Mouse (Mus musculus) left cerebral cortex, adult 2 months (tissue): Measurements from ENCODE around the gene Tmem104. TPM values are rescaled to one million over a fixed set of nuclear protein-coding genes. Genes with fewer than 3 reads are reported as not detected.

Experiments
- DNase-seq, 2 experiments: peaks; one replicate each; pipeline ENCODE4 v3.0.0; 2021 to 2022; ENCODE audit warnings: low spot score in 2 of 2, mixed read lengths in 1 of 2; ENCODE audit errors: extremely low spot score in 1 of 2
- H3K27ac ChIP-seq: fragments of 200-600 bp; 2 replicates; pipeline ENCODE4 v1.8.1; 2022
- H3K4me3 ChIP-seq: fragments of 200-600 bp; 2 replicates; pipeline ENCODE4 v1.8.1; 2022
- CTCF ChIP-seq: fragments of 200-600 bp; IDR thresholded peaks from 2 replicates; pipeline ENCODE4 v1.8.1; 2022; ENCODE audit warnings: antibody characterized with exemption, mild to moderate bottlenecking, moderate library complexity
- intact Hi-C: fragments of 180-260 bp; cut with DNase I; formaldehyde crosslinking; loops from one replicate; pipeline ENCODE4 v1.15.1; 2025
- total RNA-seq, 2 experiments: library from RNA; stranded (reverse); gene quantifications; 2 replicates each; pipeline ENCODE4 v1.2.3; 2021

The Tmem104 gene
- total RNA-seq, 2 experiments from 2014 or later = 16.2 to 16.8 TPM

GRCm38 (mm10) chr11:115236570-115236969 is 49.3 kb downstream of the Tmem104 start:
- no peak overlapping the region for H3K27ac ChIP-seq
- TF ChIP-seq CTCF = no peak
- intact Hi-C loops = no loop called here
- DNase-seq = no peak
- no peak overlapping the region for H3K4me3 ChIP-seq

DNA sequence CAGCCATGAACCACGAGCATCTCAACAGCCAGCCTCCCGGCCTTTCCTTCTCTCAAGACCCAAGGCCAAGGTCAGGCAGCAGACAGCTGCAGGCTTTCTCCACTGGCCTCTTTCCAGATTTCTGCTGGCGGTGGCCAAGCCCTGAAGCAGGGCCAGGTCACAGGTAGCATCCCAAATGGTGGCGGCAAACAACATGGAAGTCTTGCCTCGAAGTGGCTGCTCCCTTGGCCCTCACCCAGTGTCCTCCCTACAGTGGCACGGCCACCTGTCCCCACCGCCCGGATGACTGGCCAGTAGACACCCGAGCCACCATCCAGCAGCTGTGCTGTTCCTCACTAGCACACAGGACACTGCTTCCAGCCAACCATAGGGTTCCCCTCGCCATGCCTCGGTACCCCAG is 54.1 kb downstream of the Tmem104 start:
- Histone ChIP-seq H3K4me3 (no peak overlapping the region), H3K27ac (no peak overlapping the region)
- intact Hi-C loops = no loop called here
- TF ChIP-seq CTCF = no peak
- DNase-seq = no peak

GRCm38 (mm10) chr11:115242746-115243145 is 55.5 kb downstream of the Tmem104 start:
- no peak for TF ChIP-seq CTCF
- no peak for DNase-seq
- Histone ChIP-seq H3K4me3 (no peak overlapping the region), H3K27ac (no peak overlapping the region)
- intact Hi-C loops = no loop called here

DNA sequence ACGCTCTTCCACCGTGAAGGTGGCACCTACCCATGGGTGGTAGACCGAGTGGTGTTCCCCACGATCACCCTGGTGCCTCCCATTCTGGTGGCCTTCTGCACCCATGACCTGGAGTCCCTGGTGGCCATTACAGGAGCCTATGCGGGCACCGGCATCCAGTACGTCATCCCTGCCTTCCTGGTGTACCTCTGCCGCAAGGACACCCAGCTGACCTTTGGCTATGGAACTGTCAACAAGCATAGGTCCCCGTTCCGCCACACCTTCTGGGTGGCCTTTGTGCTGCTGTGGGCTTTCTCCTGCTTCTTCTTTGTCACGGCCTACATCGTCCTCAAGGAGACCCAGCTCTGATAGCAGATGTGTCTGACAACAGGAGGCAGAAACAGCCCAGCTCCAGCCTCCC is 56.5 kb downstream of the Tmem104 start:
- no peak for TF ChIP-seq CTCF
- DNase-seq = no peak
- intact Hi-C loops = no loop called here
- Histone ChIP-seq H3K27ac (no peak overlapping the region), H3K4me3 (no peak overlapping the region)

DNA sequence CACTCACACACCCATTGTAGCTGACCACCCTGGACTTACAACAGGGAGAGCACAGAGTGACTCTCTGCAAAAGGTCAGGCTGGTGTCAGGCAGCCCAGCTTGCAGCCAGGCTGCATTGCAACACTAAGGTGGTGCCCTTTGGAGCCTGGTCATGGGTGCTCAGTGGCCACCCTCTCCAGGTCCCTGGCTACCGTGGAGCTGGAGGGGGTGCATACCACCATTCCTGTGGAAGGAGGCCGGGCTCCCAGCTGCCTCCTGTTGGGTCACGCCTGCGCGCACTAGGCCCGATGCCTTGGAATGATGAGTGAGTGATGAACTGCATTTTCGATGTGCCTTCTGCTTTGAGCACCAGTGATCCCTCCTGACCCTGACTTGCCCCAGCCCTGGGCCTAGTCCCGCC is 57.6 kb downstream of the Tmem104 start:
- intact Hi-C loops = no loop called here
- Histone ChIP-seq H3K4me3 (no peak overlapping the region), H3K27ac (no peak overlapping the region)
- no peak for TF ChIP-seq CTCF
- DNase-seq = no peak

- no peak for TF ChIP-seq CTCF
- DNase-seq = no peak
- intact Hi-C loops = no loop called here
- Histone ChIP-seq H3K4me3 (no peak overlapping the region), H3K27ac (no peak overlapping the region)
These were observed 59.1 kb downstream of the Tmem104 start for GRCm38 (mm10) chr11:115246386-115246785.

- no peak overlapping the region for H3K4me3 ChIP-seq
These were observed 60.0 kb downstream of the Tmem104 start for GRCm38 (mm10) chr11:115247240-115247639.

DNA sequence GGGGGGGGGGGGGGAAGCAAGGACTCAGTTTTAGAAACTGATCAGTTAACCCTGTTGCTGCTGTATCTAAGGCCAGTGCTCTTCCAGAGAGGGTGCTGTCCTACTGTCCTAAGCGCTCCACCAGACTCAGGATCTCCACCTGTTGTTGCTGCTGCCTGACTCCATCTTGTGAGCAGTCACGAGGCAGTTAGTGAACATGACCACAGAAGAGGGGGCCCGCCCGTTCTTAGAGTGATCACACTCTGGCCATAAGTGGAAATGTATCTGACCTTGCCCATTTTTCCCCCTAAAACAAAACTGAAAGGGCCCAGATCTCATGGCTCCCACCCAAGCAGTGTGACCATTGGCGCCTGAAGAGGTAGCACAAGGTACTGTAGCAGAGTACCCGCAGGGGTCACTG is 60.7 kb downstream of the Tmem104 start:
- intact Hi-C loops = no loop called here
- Histone ChIP-seq H3K4me3 (no peak overlapping the region), H3K27ac (no peak overlapping the region)
- DNase-seq = no peak
- TF ChIP-seq CTCF = no peak

More at GRCm38 (mm10) chr11:115247240-115247639, 60.0 kb downstream of the Tmem104 start:
- DNase-seq = no peak
- intact Hi-C loops = no loop called here
- TF ChIP-seq CTCF = no peak
- H3K27ac ChIP-seq = no peak overlapping the region

DNA sequence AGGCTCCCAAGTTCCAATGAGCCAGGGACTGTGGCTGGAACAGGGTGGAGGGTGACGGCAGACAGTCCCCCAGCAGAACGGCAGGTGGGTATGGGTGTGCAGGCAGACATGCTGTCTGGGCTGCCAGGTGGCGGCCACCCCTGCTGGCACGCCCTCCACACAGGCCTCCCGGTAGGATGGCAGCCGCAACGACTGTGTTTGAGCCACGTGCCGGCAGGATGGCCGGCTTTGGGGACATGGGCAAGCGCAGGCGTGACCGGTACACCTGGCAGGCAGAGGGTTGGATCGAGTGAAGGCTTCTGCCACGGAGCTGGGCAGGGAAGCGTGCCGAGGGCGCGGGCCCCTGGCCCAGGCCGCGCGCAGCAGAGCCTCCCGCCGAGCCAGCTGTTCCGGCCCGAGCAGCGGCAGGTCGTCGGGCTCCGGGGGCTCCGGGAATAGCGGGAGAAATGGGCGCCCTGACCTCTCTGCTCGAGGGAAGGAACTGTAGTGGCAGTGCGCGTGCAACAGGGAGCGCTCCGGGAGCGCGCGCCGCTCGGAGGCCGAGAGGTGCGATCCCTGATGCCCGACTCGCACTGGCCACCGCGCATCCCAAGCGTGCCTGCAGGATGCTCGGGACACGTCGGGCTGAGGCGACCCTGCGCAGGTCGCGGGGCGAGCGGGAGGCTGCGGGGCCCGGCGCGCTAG is 62.6 kb downstream of the Tmem104 start:
- no peak overlapping the region for H3K27ac ChIP-seq

DNA sequence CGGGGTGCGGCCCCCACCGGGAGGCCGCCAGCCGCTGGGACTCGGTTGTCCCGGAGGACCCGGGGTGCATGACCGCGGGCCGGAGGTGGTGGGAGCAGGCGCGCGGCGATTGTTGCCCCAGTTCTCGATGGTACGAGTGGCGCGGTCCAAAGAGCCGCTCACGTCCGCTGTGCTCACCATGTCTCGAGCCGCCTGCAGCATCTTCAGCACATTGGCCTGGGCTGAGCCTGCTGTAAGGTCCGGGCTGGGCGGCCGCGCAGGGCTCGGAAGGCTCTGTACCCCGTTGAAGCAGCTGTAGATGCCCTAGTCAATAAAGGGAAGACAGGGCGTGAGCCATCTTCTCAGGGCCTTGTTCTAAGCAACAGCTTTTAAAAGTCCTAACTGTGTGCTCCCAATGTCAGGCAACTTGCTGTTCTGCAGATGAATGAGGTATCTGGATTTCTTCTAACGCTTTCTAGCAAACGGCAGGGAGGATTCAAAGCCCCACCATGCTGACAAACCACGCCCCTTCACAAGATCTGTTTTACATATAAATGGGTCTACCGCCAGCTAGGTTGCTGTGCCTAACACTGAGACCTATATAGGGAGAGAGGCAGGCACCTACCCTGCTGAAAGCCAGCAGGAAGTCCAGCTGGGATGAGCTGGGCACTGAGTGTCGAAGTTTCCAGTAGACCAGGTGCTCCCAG is 63.3 kb downstream of the Tmem104 start:
- DNase-seq = no peak
- Histone ChIP-seq H3K4me3 (peak overlapping the region; percentile 38), H3K27ac (no peak overlapping the region)
- no peak for TF ChIP-seq CTCF
- intact Hi-C loops = no loop called here

More for the DNA sequence above, 62.6 kb downstream of the Tmem104 start:
- intact Hi-C loops = no loop called here
- TF ChIP-seq CTCF = no peak; the same call in none of the 2 replicates
- DNase-seq = no peak
- H3K4me3 ChIP-seq = peak overlapping the region; percentile 38

GRCm38 (mm10) chr11:115251258-115251657 is 64.0 kb downstream of the Tmem104 start:
- intact Hi-C loops = no loop called here
- H3K27ac ChIP-seq = no peak overlapping the region

DNA sequence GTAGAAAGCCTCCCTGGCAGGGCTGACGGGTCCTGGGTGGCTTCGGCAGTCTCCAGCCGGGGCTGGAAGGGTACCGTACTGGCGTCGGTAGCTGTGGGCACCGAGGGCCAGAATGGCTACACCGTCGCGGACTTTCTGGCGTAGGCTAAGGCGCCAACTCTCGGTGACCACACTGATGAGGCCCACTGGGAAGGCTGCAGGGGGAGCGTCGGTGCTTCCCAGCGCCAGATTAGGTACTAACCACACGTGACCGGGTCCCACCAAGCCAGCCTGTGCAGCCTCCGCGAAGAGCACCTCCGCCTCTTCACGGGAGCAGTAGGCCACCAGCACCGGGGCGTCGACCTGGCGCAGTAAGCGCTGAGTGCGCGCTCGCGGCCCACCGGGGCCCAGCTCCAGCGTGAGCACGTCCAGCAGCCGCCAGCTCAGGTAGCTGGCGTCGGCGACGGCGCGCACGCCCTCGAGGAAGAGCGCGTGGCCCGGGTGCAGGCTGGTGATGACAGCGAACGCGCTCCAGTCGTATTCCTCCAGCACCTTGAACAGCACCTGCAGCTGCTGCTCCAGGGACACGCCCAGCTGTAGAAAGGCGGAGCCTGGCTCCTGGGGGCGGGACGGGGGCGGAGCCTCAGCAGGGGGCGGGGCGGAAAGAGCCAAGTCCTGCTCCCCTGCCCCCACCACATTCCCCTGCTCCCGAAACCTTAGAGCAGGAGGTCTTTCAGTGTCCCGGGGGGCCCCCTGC is 70.7 kb downstream of the Tmem104 start:
- TF ChIP-seq CTCF = no peak
- DNase-seq = no peak
- intact Hi-C loops = no loop called here
- Histone ChIP-seq H3K4me3 (no peak overlapping the region), H3K27ac (no peak overlapping the region)

More at GRCm38 (mm10) chr11:115251258-115251657, 64.0 kb downstream of the Tmem104 start:
- no peak for DNase-seq
- no peak for TF ChIP-seq CTCF
- no peak overlapping the region for H3K4me3 ChIP-seq
